Mouse (Mus musculus): Measurements from ENCODE around the gene Lingo1.

- TF ChIP-seq MYOD1 (IDR thresholded peaks at IDR 0.05; ENCODE audit: control insufficient read depth, insufficient read length, low read depth) (no peak), CTCF (IDR thresholded peaks at IDR 0.05; ENCODE audit: control insufficient read depth, insufficient read depth, insufficient read length) (no peak), MAX (IDR thresholded peaks at IDR 0.05) (no peak)
These were observed 223.5 kb downstream of the Lingo1 start for GRCm38 (mm10) chr9:56572534-56573479.

Data from C2C12 (cell line).